Mouse (Mus musculus): ENCODE data around the gene Nwd1. TPM values are rescaled to one million over a fixed set of nuclear protein-coding genes. Genes with fewer than 3 reads are reported as not detected.

Nwd1 gene
- total and polyA plus RNA-seq, 2 experiments from 2014 or later = 1.9 to 24.4 TPM

- ATAC-seq = no peak
- no peak for TF ChIP-seq CTCF (IDR thresholded peaks at IDR 0.05; ENCODE audit: low read depth)
These were observed 88.5 kb downstream of the Nwd1 start for GRCm38 (mm10) chr8:72735001-72735400.

GRCm38 (mm10) chr8:72736868-72737267, 90.4 kb downstream of the Nwd1 start:
- DNase-seq = no peak
- H3K27me3 ChIP-seq (ENCODE audit: insufficient read depth, low read length) = no peaks in the 10 kb centered on the region
- H3K4me3 ChIP-seq (ENCODE audit: low read depth, low read length) = no peak overlapping the region
- H3K9me3 ChIP-seq (ENCODE audit: low read length) = no peaks in the 10 kb centered on the region
- TF ChIP-seq CTCF (IDR thresholded peaks at IDR 0.05; ENCODE audit: low read depth) = no peak
- no peaks in the 10 kb centered on the region for H3K4me1 ChIP-seq (ENCODE audit: insufficient read depth)
- no peak for ATAC-seq
- peaks cover 92% of the 10 kb centered on the region for H3K36me3 ChIP-seq (ENCODE audit: insufficient read depth)
- H3K4me2 ChIP-seq (ENCODE audit: low read depth) = no peak overlapping the region
- no peak overlapping the region for H3K9ac ChIP-seq
- no peak overlapping the region for H3K27ac ChIP-seq (ENCODE audit: low read depth, low read length)

More at GRCm38 (mm10) chr8:72735001-72735400, 88.5 kb downstream of the Nwd1 start:
- H3K27me3 ChIP-seq (ENCODE audit: insufficient read depth, low read length) = no peaks in the 10 kb centered on the region
- no peak for DNase-seq
- H3K9me3 ChIP-seq (ENCODE audit: low read length) = no peaks in the 10 kb centered on the region
- H3K4me1 ChIP-seq (ENCODE audit: insufficient read depth) = no peaks in the 10 kb centered on the region
- no peak overlapping the region for H3K4me3 ChIP-seq (ENCODE audit: low read depth, low read length)
- H3K36me3 ChIP-seq (ENCODE audit: insufficient read depth) = peaks cover 97% of the 10 kb centered on the region
- WGBS = 88% methylated on average over 5 of the region's 5 CpGs
- no peak overlapping the region for H3K9ac ChIP-seq
- no peak overlapping the region for H3K4me2 ChIP-seq (ENCODE audit: low read depth)
- no peak overlapping the region for H3K27ac ChIP-seq (ENCODE audit: low read depth, low read length)

DNA sequence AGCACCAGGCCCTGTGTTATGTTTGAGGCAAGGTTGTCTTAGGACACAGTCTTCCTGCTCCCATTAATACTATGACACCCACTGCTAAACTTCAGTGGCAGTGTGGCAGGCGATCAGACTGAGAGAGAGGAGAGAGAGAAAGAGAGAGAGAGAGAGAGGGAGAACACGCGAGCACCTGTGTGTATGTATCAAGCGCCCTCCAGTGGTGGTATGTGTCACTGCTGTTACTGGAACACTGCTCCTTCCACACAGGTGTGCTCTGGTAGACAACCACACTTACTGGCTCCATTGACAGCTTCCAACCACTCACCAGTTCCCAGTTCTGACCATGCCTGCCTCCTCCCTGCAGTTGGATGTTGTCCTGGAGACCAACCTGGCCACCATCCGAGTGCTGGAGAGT, 99.5 kb downstream of the Nwd1 start:
- Histone ChIP-seq H3K4me3 (ENCODE audit: low read depth, low read length) (no peak overlapping the region), H3K36me3 (ENCODE audit: insufficient read depth) (peaks cover 93% of the 10 kb centered on the region), H3K9me3 (ENCODE audit: low read length) (no peaks in the 10 kb centered on the region), H3K4me1 (ENCODE audit: insufficient read depth) (no peaks in the 10 kb centered on the region), H3K27ac (ENCODE audit: low read depth, low read length) (no peak overlapping the region), H3K4me2 (ENCODE audit: low read depth) (no peak overlapping the region), H3K27me3 (ENCODE audit: insufficient read depth, low read length) (no peaks in the 10 kb centered on the region), H3K9ac (no peak overlapping the region)
- DNase-seq (peak; percentile 54), ATAC-seq (peak; percentile 62)
- 34% methylated on average over 5 of the region's 5 CpGs for WGBS
- TF ChIP-seq CTCF (IDR thresholded peaks at IDR 0.05; ENCODE audit: low read depth) = peak; percentile 86

GRCm38 (mm10) chr8:72749846-72750245, 103.3 kb downstream of the Nwd1 start:
- peaks cover 94% of the 10 kb centered on the region for H3K36me3 ChIP-seq (ENCODE audit: insufficient read depth)
- WGBS = 93% methylated on average over 26 of the region's 26 CpGs
- no peaks in the 10 kb centered on the region for H3K4me1 ChIP-seq (ENCODE audit: insufficient read depth)
- H3K27me3 ChIP-seq (ENCODE audit: insufficient read depth, low read length) = no peaks in the 10 kb centered on the region
- DNase-seq (no peak), ATAC-seq (no peak)
- no peak for TF ChIP-seq CTCF (IDR thresholded peaks at IDR 0.05; ENCODE audit: low read depth)
- no peak overlapping the region for H3K27ac ChIP-seq (ENCODE audit: low read depth, low read length)
- no peaks in the 10 kb centered on the region for H3K9me3 ChIP-seq (ENCODE audit: low read length)
- no peak overlapping the region for H3K9ac ChIP-seq
- no peak overlapping the region for H3K4me3 ChIP-seq (ENCODE audit: low read depth, low read length)
- no peak overlapping the region for H3K4me2 ChIP-seq (ENCODE audit: low read depth)

DNA sequence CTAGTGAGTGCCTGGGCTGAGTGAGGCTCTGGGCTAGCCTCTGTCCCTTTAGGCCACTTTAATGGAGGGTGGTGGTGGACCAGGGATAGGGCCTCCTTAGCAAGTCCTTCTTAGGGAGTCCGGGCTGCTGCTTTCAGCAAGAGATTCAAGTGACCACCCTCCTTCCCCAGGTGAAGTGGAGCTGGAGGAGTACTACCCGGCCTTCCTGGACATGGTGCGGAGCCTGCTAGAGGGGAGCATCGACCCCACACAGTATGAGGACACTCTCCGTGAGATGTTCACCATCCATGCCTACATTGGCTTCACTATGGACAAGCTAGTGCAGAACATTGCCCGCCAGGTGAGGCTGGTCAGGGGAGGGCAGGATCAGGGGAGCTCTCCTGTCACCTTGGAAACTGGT, 103.8 kb downstream of the Nwd1 start:
- Histone ChIP-seq H3K4me1 (ENCODE audit: insufficient read depth) (no peaks in the 10 kb centered on the region), H3K4me3 (ENCODE audit: low read depth, low read length) (no peak overlapping the region), H3K9me3 (ENCODE audit: low read length) (no peaks in the 10 kb centered on the region), H3K9ac (no peak overlapping the region), H3K27me3 (ENCODE audit: insufficient read depth, low read length) (no peaks in the 10 kb centered on the region), H3K27ac (ENCODE audit: low read depth, low read length) (no peak overlapping the region), H3K36me3 (ENCODE audit: insufficient read depth) (peaks cover 90% of the 10 kb centered on the region), H3K4me2 (ENCODE audit: low read depth) (no peak overlapping the region)
- DNase-seq (no peak), ATAC-seq (no peak)
- TF ChIP-seq CTCF (IDR thresholded peaks at IDR 0.05; ENCODE audit: low read depth) = no peak
- 95% methylated on average over 6 of the region's 6 CpGs for WGBS

GRCm38 (mm10) chr8:72751126-72751525, 104.6 kb downstream of the Nwd1 start:
- Histone ChIP-seq H3K9ac (no peak overlapping the region), H3K27me3 (ENCODE audit: insufficient read depth, low read length) (no peaks in the 10 kb centered on the region), H3K4me1 (ENCODE audit: insufficient read depth) (no peaks in the 10 kb centered on the region), H3K9me3 (ENCODE audit: low read length) (no peaks in the 10 kb centered on the region), H3K27ac (ENCODE audit: low read depth, low read length) (no peak overlapping the region), H3K36me3 (ENCODE audit: insufficient read depth) (peaks cover 92% of the 10 kb centered on the region), H3K4me3 (ENCODE audit: low read depth, low read length) (no peak overlapping the region), H3K4me2 (ENCODE audit: low read depth) (no peak overlapping the region)
- DNase-seq (no peak), ATAC-seq (no peak)
- no peak for TF ChIP-seq CTCF (IDR thresholded peaks at IDR 0.05; ENCODE audit: low read depth)
- 84% methylated on average over 3 of the region's 3 CpGs for WGBS

DNA sequence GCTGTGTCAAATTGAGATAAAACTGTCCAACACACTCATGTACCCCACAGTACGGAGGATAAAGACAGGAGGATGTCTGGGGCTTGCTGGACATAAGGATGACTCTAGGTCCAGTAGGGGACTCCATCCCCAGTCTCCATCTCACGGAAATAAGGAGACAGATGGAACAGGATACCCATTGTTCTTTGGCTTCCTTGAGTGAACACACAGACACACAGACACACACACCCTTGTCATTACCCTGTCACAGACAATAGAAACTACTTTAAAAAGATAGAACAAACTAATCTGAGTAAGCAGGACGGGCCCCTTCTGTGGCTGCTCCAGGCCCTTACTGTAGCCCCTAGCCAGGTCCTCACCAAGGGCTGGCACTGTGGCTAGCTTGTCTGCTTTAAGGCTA, 105.8 kb downstream of the Nwd1 start:
- Histone ChIP-seq H3K9me3 (ENCODE audit: low read length) (no peaks in the 10 kb centered on the region), H3K4me3 (ENCODE audit: low read depth, low read length) (no peak overlapping the region), H3K27me3 (ENCODE audit: insufficient read depth, low read length) (no peaks in the 10 kb centered on the region), H3K9ac (no peak overlapping the region), H3K4me2 (ENCODE audit: low read depth) (no peak overlapping the region), H3K36me3 (ENCODE audit: insufficient read depth) (peaks cover 93% of the 10 kb centered on the region), H3K27ac (ENCODE audit: low read depth, low read length) (no peak overlapping the region), H3K4me1 (ENCODE audit: insufficient read depth) (no peaks in the 10 kb centered on the region)
- no peak for TF ChIP-seq CTCF (IDR thresholded peaks at IDR 0.05; ENCODE audit: low read depth)
- 84% methylated on average over 3 of the region's 3 CpGs for WGBS
- DNase-seq = no peak
- no peak for ATAC-seq

DNA sequence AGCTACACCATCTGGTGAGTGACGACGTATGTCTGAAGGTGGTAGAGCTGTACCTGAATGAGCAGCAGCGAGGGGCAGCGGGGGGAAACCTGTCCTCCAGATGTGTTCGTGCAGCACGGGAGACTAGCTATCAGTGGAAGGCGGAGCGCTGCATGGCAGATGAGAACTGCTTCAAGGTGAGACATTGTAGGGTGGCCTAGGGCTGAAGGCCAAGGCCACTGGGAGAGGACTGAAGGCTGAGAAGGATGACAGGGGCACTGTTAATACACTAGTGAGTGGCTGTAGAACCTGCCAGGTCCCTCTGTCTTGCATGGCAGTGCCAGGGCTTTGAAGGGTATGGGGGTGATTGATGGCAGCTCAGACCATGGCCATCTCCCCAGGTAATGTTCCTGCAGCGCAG, 106.7 kb downstream of the Nwd1 start:
- Histone ChIP-seq H3K27ac (ENCODE audit: low read depth, low read length) (no peak overlapping the region), H3K27me3 (ENCODE audit: insufficient read depth, low read length) (no peaks in the 10 kb centered on the region), H3K9ac (no peak overlapping the region), H3K4me3 (ENCODE audit: low read depth, low read length) (no peak overlapping the region), H3K4me1 (ENCODE audit: insufficient read depth) (no peaks in the 10 kb centered on the region), H3K9me3 (ENCODE audit: low read length) (no peaks in the 10 kb centered on the region), H3K36me3 (ENCODE audit: insufficient read depth) (peaks cover 87% of the 10 kb centered on the region), H3K4me2 (ENCODE audit: low read depth) (no peak overlapping the region)
- ATAC-seq (no peak), DNase-seq (no peak)
- 96% methylated on average over 9 of the region's 9 CpGs for WGBS
- TF ChIP-seq CTCF (IDR thresholded peaks at IDR 0.05; ENCODE audit: low read depth) = no peak
